16 mouse cellular contexts compared by ENCODE assay signal in the genomic region with DNA sequence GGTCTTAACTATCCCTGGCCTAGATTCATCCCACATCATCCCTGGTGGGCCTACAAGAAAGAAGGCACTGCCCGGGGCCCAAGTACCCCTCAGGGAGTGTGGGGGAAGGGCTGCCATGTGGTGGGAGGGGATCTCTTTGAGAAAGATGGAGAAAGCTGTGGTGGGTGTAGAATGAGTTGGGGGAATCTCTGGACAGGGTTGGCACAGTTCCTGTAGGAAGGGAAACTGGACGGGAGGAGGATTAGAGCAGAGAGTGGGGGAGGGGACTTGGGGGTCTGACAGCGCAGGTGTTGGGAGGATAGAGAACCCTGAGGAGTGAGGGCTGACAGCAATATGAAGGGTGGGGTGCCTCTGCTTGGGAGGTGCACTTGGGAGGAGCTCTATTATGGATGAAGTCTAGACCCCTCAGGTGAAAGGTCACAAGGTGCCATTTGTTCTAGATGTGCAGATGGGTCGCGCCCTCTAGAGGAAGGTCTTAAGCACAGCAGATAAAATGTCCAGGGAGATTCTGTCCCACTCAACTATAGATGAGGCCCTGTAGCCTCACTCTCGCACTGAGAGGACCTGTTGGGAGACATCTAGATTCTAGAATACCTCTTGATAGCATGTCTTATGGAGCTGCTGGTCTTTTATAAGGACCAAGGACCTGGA. TPM values are rescaled to one million over a fixed set of nuclear protein-coding genes. Genes with fewer than 3 reads are reported as not detected.
DNase-seq lines count a peak whose midpoint lies in the region; ATAC-seq and TF ChIP-seq lines count a peak whose summit lies in the region.
"Had no signal": no experiment of that assay in that cellular context is flagged by ENCODE, and none has a peak within 500 bp of the region (broad histone marks: within the 10 kb centered on the region; RNA-seq: fewer than 3 reads in every experiment).

No protein-coding gene starts in this region.

- no peak overlapping the region for H3K27ac ChIP-seq in gastrocnemius, adult 2 months
- H3K27ac ChIP-seq in lung, postnatal 0 days (ENCODE audit: low read length) = no peak overlapping the region
- H3K27ac ChIP-seq: embryonic facial prominence, embryonic 15.5 days; forebrain, embryonic 15.5 days; hindbrain, embryonic 15.5 days; midbrain, embryonic 13.5 days had no signal

- no peak overlapping the region for H3K9ac ChIP-seq in lung, postnatal 0 days (replicated peaks; ENCODE audit: low read depth)
- H3K9ac ChIP-seq: embryonic facial prominence, embryonic 15.5 days; forebrain, embryonic 15.5 days; hindbrain, embryonic 15.5 days; midbrain, embryonic 13.5 days had no signal

- peaks cover 16% of the 10 kb centered on the region; the same call in 1 of the 2 replicates for H3K27me3 ChIP-seq in lung, postnatal 0 days (replicated peaks; ENCODE audit: insufficient read depth, low read length)

- DNase-seq in gastrocnemius, adult 2 months = no peak
- no peak for DNase-seq in gastrocnemius, postnatal 10 days
- no peak for DNase-seq in lung, postnatal 0 days (ENCODE audit: low spot score)
- no peak for DNase-seq in lung, postnatal 25 days (ENCODE audit: low spot score)
- peak; percentile 60 for DNase-seq in ES-CJ7 (ENCODE audit: low read depth, low spot score)
- no peak for DNase-seq in layer of hippocampus, postnatal 36 days
- no peak for DNase-seq in left cerebral cortex, postnatal 25 days (ENCODE audit: low spot score in 2 of 2)
- DNase-seq: kidney, postnatal 10 days; lung, postnatal 14 days; thymus, postnatal 25 days had no signal

- intact Hi-C loops in gastrocnemius, adult 2 months (cut with DNase I) = no loop called here
- intact Hi-C loops in left cerebral cortex, postnatal 25 days (cut with DNase I) = loop anchor here (10.0 kb wide), 1 partner anchor 141 kb away; the partner anchor contains the start of gene Mylk2

- no peak overlapping the region for H3K4me2 ChIP-seq in lung, postnatal 0 days (replicated peaks; ENCODE audit: low read depth, low read length)
- H3K4me2 ChIP-seq: embryonic facial prominence, embryonic 15.5 days; forebrain, embryonic 15.5 days; hindbrain, embryonic 15.5 days; midbrain, embryonic 13.5 days had no signal

- H3K4me3 ChIP-seq in gastrocnemius, adult 2 months = no peak overlapping the region
- H3K4me3 ChIP-seq in lung, postnatal 0 days (ENCODE audit: low read depth, low read length) = no peak overlapping the region
- H3K4me3 ChIP-seq: embryonic facial prominence, embryonic 15.5 days; forebrain, embryonic 15.5 days; hindbrain, embryonic 15.5 days; midbrain, embryonic 13.5 days had no signal

- WGBS in lung, postnatal 0 days = 53% methylated on average over 6 of the region's 6 CpGs

- H3K36me3 ChIP-seq in lung, postnatal 0 days (ENCODE audit: insufficient read depth, low read length) = no peaks in the 10 kb centered on the region
- H3K36me3 ChIP-seq: embryonic facial prominence, embryonic 15.5 days; hindbrain, embryonic 15.5 days had no signal

- TF ChIP-seq CTCF in gastrocnemius, adult 2 months (IDR thresholded peaks at IDR 0.05) = peak; percentile 34; the same call in 1 of the 2 replicates
- TF ChIP-seq CTCF in lung, postnatal 0 days (IDR thresholded peaks at IDR 0.05) = peak; percentile 48

- no peak for ATAC-seq in lung, postnatal 0 days
- 0 out of 2 replicates have a peak, but pooled peaks have one; percentile 48 for ATAC-seq in megakaryocyte-erythroid progenitor cell, adult 5-6 weeks (replicated peaks; ENCODE audit: low FRiP score, low TSS enrichment, poor library complexity, severe bottlenecking)
- ATAC-seq: forebrain, embryonic 15.5 days; midbrain, embryonic 13.5 days had no signal

- no peaks in the 10 kb centered on the region for H3K4me1 ChIP-seq in lung, postnatal 0 days (ENCODE audit: insufficient read depth, low read depth, low read length)

- no peaks in the 10 kb centered on the region for H3K9me3 ChIP-seq in lung, postnatal 0 days (ENCODE audit: low read length)
- H3K9me3 ChIP-seq: embryonic facial prominence, embryonic 15.5 days; forebrain, embryonic 15.5 days; hindbrain, embryonic 15.5 days; midbrain, embryonic 13.5 days had no signal

- no peak for TF ChIP-seq EP300 in lung, postnatal 0 days (IDR thresholded peaks at IDR 0.05)

RNA-seq across cellular contexts. Expression of gene Ccm2l, which starts 10.4 kb away (rescaled TPM):
- 1 to 10 TPM; 4.5 to 6.9 TPM for total RNA-seq in gastrocnemius, adult 2 months (2021)
- total RNA-seq in gastrocnemius, postnatal 10 days (2021) = 10 to 100 TPM in 1 of 2 experiments, 1 to 10 TPM in 1; 7.6 to 12.6 TPM
- 10.7 and 11.1 TPM in 2 replicates for polyA plus RNA-seq in lung, postnatal 0 days (2015; fragmentation: Nextera tagmentation; extraction: Ambion mirVana)
- not detected in 2 replicates for total RNA-seq in megakaryocyte-erythroid progenitor cell, adult 5-6 weeks (2014; fragmentation: Nextera tagmentation)
- not detected in 2 replicates for total RNA-seq in megakaryocyte-erythroid progenitor cell, adult 5-6 weeks (2017)
- total RNA-seq in layer of hippocampus, postnatal 36 days (2021) = 1 to 10 TPM; 3.9 to 5.2 TPM
- total RNA-seq in left cerebral cortex, postnatal 25 days (2021) = 1 to 10 TPM; 4.9 to 5.5 TPM

RNA-seq across cellular contexts. Expression of gene Xkr7, which starts 23.7 kb away (rescaled TPM):
- total RNA-seq in gastrocnemius, adult 2 months (2021) = not detected
- total RNA-seq in gastrocnemius, postnatal 10 days (2021) = under 1 TPM; 0.41 to 0.42 TPM
- not detected in 2 replicates for polyA plus RNA-seq in lung, postnatal 0 days (2015; fragmentation: Nextera tagmentation; extraction: Ambion mirVana)
- not detected in 2 replicates for total RNA-seq in megakaryocyte-erythroid progenitor cell, adult 5-6 weeks (2014; fragmentation: Nextera tagmentation)
- total RNA-seq in megakaryocyte-erythroid progenitor cell, adult 5-6 weeks (2017) = not detected in 2 replicates
- total RNA-seq in layer of hippocampus, postnatal 36 days (2021) = 1 to 10 TPM; 1.8 to 1.9 TPM
- 1 to 10 TPM; 4.3 to 5.7 TPM for total RNA-seq in left cerebral cortex, postnatal 25 days (2021)
- polyA plus RNA-seq: embryonic facial prominence, embryonic 15.5 days; heart, embryonic 16.5 days had no signal

RNA-seq across cellular contexts. Expression of gene Pdrg1, which starts 40.2 kb away (rescaled TPM):
- 10 to 100 TPM; 73.6 to 91.5 TPM for total RNA-seq in gastrocnemius, adult 2 months (2021)
- 10 to 100 TPM; 58.6 to 61.5 TPM for total RNA-seq in gastrocnemius, postnatal 10 days (2021)
- polyA plus RNA-seq in lung, postnatal 0 days (2015; fragmentation: Nextera tagmentation; extraction: Ambion mirVana) = 76.6 and 97.2 TPM in 2 replicates
- total RNA-seq in megakaryocyte-erythroid progenitor cell, adult 5-6 weeks (2014; fragmentation: Nextera tagmentation) = 56.7 and 75.9 TPM in 2 replicates
- 218 and 242 TPM in 2 replicates for total RNA-seq in megakaryocyte-erythroid progenitor cell, adult 5-6 weeks (2017)
- total RNA-seq in layer of hippocampus, postnatal 36 days (2021) = 10 to 100 TPM; 36.7 to 44.0 TPM
- total RNA-seq in left cerebral cortex, postnatal 25 days (2021) = 10 to 100 TPM; 50.7 to 51.4 TPM

RNA-seq across cellular contexts. Expression of gene Hck, which starts 52.9 kb away (rescaled TPM):
- under 1 TPM; 0.20 to 0.45 TPM for total RNA-seq in gastrocnemius, adult 2 months (2021)
- total RNA-seq in gastrocnemius, postnatal 10 days (2021) = 1 to 10 TPM in 1 of 2 experiments, under 1 TPM in 1; 0.85 to 2.3 TPM
- polyA plus RNA-seq in lung, postnatal 0 days (2015; fragmentation: Nextera tagmentation; extraction: Ambion mirVana) = 37.1 and 59.4 TPM in 2 replicates
- 2.2 TPM in 1 of 2 replicates, not detected in the other for total RNA-seq in megakaryocyte-erythroid progenitor cell, adult 5-6 weeks (2014; fragmentation: Nextera tagmentation)
- 0.23 and 3.3 TPM in 2 replicates for total RNA-seq in megakaryocyte-erythroid progenitor cell, adult 5-6 weeks (2017)
- 1 to 10 TPM; 1.6 to 2.2 TPM for total RNA-seq in layer of hippocampus, postnatal 36 days (2021)
- total RNA-seq in left cerebral cortex, postnatal 25 days (2021) = 1 to 10 TPM; 2.1 to 2.5 TPM

Comparison
In these comparisons a context has a peak if more than half of its experiments do, and no peak if none do; other contexts are left out.
1. RNA of gene Ccm2l, which starts 10.4 kb away (total RNA-seq): 7.6 to 12.6 TPM in gastrocnemius, postnatal 10 days, 4.5 to 6.9 TPM in gastrocnemius, adult 2 months, 4.9 to 5.5 TPM in left cerebral cortex, postnatal 25 days and 3.9 to 5.2 TPM in layer of hippocampus, postnatal 36 days; not detected in megakaryocyte-erythroid progenitor cell, adult 5-6 weeks; every median in the first group is over 4 times any median in the second.